Mouse (Mus musculus) spleen, postnatal 0 days (tissue): Measurements from ENCODE around the gene Gm45785. TPM values are rescaled to one million over a fixed set of nuclear protein-coding genes. Genes with fewer than 3 reads are reported as not detected.

Source experiments
- polyA plus RNA-seq: library from polyadenylated mRNA; unstranded; fragments of >200 nt; fragmentation: Nextera tagmentation; extraction: Ambion mirVana; gene quantifications from 2 replicates; pipeline ENCODE4 v1.2.1, GENCODE M21; 2015

Gene Gm45785
- polyA plus RNA-seq = not detected in 2 replicates

GRCm38 (mm10) chr7:140855860-140856784 is at the start of gene Gm45785:
TSS of gene Gm45785 (minus strand) at chr7:140856331.

GRCm38 (mm10) chr7:140900220-140900619 is 44.1 kb upstream of the Gm45785 start, which contains the start of gene Cox8b:
TSS of gene Cox8b (minus strand) at chr7:140900446.

GRCm38 (mm10) chr7:140881696-140882468 is 25.8 kb upstream of the Gm45785 start, which contains the start of the genes Psmd13 and Sirt3:
TSS of gene Psmd13 (plus strand) at chr7:140881968.
TSS of gene Sirt3 (minus strand) at chr7:140882309.

GRCm38 (mm10) chr7:140857550-140858505 is 1.7 kb upstream of the Gm45785 start, which contains the start of gene Bet1l:
TSS of gene Bet1l (minus strand) at chr7:140857577.

GRCm38 (mm10) chr7:140856785-140857549 is 836 bp upstream of the Gm45785 start, which contains the start of gene Ric8a:
TSS of gene Ric8a (plus strand) at chr7:140856957.

GRCm38 (mm10) chr7:140847755-140848580 is 8.2 kb downstream of the Gm45785 start, which contains the start of gene Odf3:
TSS of gene Odf3 (plus strand) at chr7:140847805.

GRCm38 (mm10) chr7:140844905-140845665 is 11.0 kb downstream of the Gm45785 start, which contains the start of gene Scgb1c1:
TSS of gene Scgb1c1 (plus strand) at chr7:140845547.

GRCm38 (mm10) chr7:140834968-140835757 is 21.0 kb downstream of the Gm45785 start, which contains the start of gene Urah:
TSS of gene Urah (plus strand) at chr7:140835018.

GRCm38 (mm10) chr7:140821653-140822329 is 34.3 kb downstream of the Gm45785 start, which contains the start of gene Zfp941:
TSS of gene Zfp941 (minus strand) at chr7:140822178.

GRCm38 (mm10) chr7:140787406-140788052 is 68.6 kb downstream of the Gm45785 start, which contains the start of gene Syce1:
TSS of gene Syce1 (minus strand) at chr7:140787852.

Other genes starting within 250 kb of the Gm45785 start
- not detected in 2 replicates for gene Olfr61, start 227.4 kb downstream of the Gm45785 start, polyA plus RNA-seq
- gene Olfr53, start 209.9 kb downstream of the Gm45785 start, polyA plus RNA-seq = not detected in 2 replicates
- gene Olfr539, start 196.4 kb downstream of the Gm45785 start, polyA plus RNA-seq = not detected in 2 replicates
- gene Olfr45, start 174.4 kb downstream of the Gm45785 start, polyA plus RNA-seq = not detected in 2 replicates
- not detected in 2 replicates for gene Olfr541, start 159.1 kb downstream of the Gm45785 start, polyA plus RNA-seq
- 0.19 and 0.23 TPM in 2 replicates for gene Cyp2e1, start 92.6 kb downstream of the Gm45785 start, polyA plus RNA-seq
- gene Syce1, start 68.5 kb downstream of the Gm45785 start, polyA plus RNA-seq = 0.16 TPM in 1 of 2 replicates, not detected in the other
- gene Zfp941, start 34.2 kb downstream of the Gm45785 start, polyA plus RNA-seq = 0.13 TPM in 2 replicates
- gene Urah, start 21.3 kb downstream of the Gm45785 start, polyA plus RNA-seq = 0.18 TPM in 1 of 2 replicates, not detected in the other
- not detected in 2 replicates for gene Scgb1c1, start 10.8 kb downstream of the Gm45785 start, polyA plus RNA-seq
- 0.12 and 0.16 TPM in 2 replicates for gene Odf3, start 8.5 kb downstream of the Gm45785 start, polyA plus RNA-seq
- gene Ric8a, start 626 bp upstream of the Gm45785 start, polyA plus RNA-seq = 31.8 and 36.1 TPM in 2 replicates
- gene Bet1l, start 1.2 kb upstream of the Gm45785 start, polyA plus RNA-seq = 32.7 and 38.1 TPM in 2 replicates
- 159 and 163 TPM in 2 replicates for gene Psmd13, start 25.6 kb upstream of the Gm45785 start, polyA plus RNA-seq
- gene Sirt3, start 26.0 kb upstream of the Gm45785 start, polyA plus RNA-seq = 21.7 and 24.0 TPM in 2 replicates
- 0.55 and 1.2 TPM in 2 replicates for gene Cox8b, start 44.1 kb upstream of the Gm45785 start, polyA plus RNA-seq
- 0.08 TPM in 2 replicates for gene Nlrp6, start 64.6 kb upstream of the Gm45785 start, polyA plus RNA-seq
- 6.2 and 8.2 TPM in 2 replicates for gene Pgghg, start 85.1 kb upstream of the Gm45785 start, polyA plus RNA-seq
- gene Ifitm5, start 94.0 kb upstream of the Gm45785 start, polyA plus RNA-seq = 0.97 and 1.4 TPM in 2 replicates
- gene Gm45717, start 99.6 kb upstream of the Gm45785 start, polyA plus RNA-seq = 0.40 TPM in 1 of 2 replicates, not detected in the other
- 630 and 797 TPM in 2 replicates for gene Ifitm2, start 99.7 kb upstream of the Gm45785 start, polyA plus RNA-seq
- 143 and 182 TPM in 2 replicates for gene Ifitm1, start 110.9 kb upstream of the Gm45785 start, polyA plus RNA-seq
- gene Ifitm3, start 154.4 kb upstream of the Gm45785 start, polyA plus RNA-seq = 384 and 520 TPM in 2 replicates
- gene Ifitm6, start 161.6 kb upstream of the Gm45785 start, polyA plus RNA-seq = 94.2 and 145 TPM in 2 replicates
- gene Gm17387, start 172.8 kb upstream of the Gm45785 start, polyA plus RNA-seq = not detected in 2 replicates
- 0.29 and 0.49 TPM in 2 replicates for gene B4galnt4, start 204.8 kb upstream of the Gm45785 start, polyA plus RNA-seq
- 2.2 and 3.6 TPM in 2 replicates for gene Pkp3, start 221.9 kb upstream of the Gm45785 start, polyA plus RNA-seq
- 8.6 and 9.9 TPM in 2 replicates for gene Sigirr, start 244.2 kb upstream of the Gm45785 start, polyA plus RNA-seq